Mouse (Mus musculus) adrenal gland, adult 2 months (tissue): ENCODE measurements around the gene Rnf220. TPM values are rescaled to one million over a fixed set of nuclear protein-coding genes. Genes with fewer than 3 reads are reported as not detected.
A peak's percentile ranks its signal among the peaks of the same experiment; 100 is the strongest.

Source experiments
- DNase-seq: peaks from one replicate; pipeline ENCODE4 v3.0.0; 2021
- polyA plus RNA-seq: library from polyadenylated mRNA; depleted of rRNA; stranded (reverse); fragments of >200 nt; gene quantifications from 2 replicates; pipeline ENCODE4 v1.2.3, GENCODE M21; 2012
- total RNA-seq, 2 experiments: library from RNA; stranded (reverse); gene quantifications; 2 replicates each; pipeline ENCODE4 v1.2.3; 2021

The Rnf220 gene
- total and polyA plus RNA-seq, 3 experiments: 79.4 to 119 (median 97.0) TPM

GRCm38 (mm10) chr4:117342751-117343150 is 154.1 kb downstream of the Rnf220 start:
- no peak for DNase-seq

- no peak for DNase-seq
Measured at GRCm38 (mm10) chr4:117341282-117341681, 155.6 kb downstream of the Rnf220 start.

GRCm38 (mm10) chr4:117339796-117340195 is 157.1 kb downstream of the Rnf220 start:
- no peak for DNase-seq

GRCm38 (mm10) chr4:117330836-117331475 is 165.9 kb downstream of the Rnf220 start:
- DNase-seq: peak; percentile 88

- no peak for DNase-seq
Measured at GRCm38 (mm10) chr4:117330132-117330531, 166.7 kb downstream of the Rnf220 start.

GRCm38 (mm10) chr4:117326915-117327314 is 169.9 kb downstream of the Rnf220 start:
- DNase-seq: no peak

GRCm38 (mm10) chr4:117325076-117325475 is 171.8 kb downstream of the Rnf220 start:
- DNase-seq: no peak

GRCm38 (mm10) chr4:117323515-117324344 is 173.1 kb downstream of the Rnf220 start:
- DNase-seq: peak; percentile 61

GRCm38 (mm10) chr4:117321011-117321410 is 175.8 kb downstream of the Rnf220 start:
- no peak for DNase-seq

- DNase-seq: no peak
Measured at GRCm38 (mm10) chr4:117318508-117318907, 178.3 kb downstream of the Rnf220 start.

GRCm38 (mm10) chr4:117317701-117318190 is 179.1 kb downstream of the Rnf220 start:
- no peak for DNase-seq

- DNase-seq: no peak
Measured at GRCm38 (mm10) chr4:117316800-117317199, 180.1 kb downstream of the Rnf220 start.

GRCm38 (mm10) chr4:117314849-117315500 is 181.9 kb downstream of the Rnf220 start:
- no peak for DNase-seq

GRCm38 (mm10) chr4:117313085-117313424 is 183.8 kb downstream of the Rnf220 start:
- no peak for DNase-seq

- DNase-seq: no peak
Measured at GRCm38 (mm10) chr4:117312416-117313084, 184.3 kb downstream of the Rnf220 start.

- DNase-seq: no peak
Measured at GRCm38 (mm10) chr4:117311891-117312290, 185.0 kb downstream of the Rnf220 start.

- DNase-seq: no peak
Measured at GRCm38 (mm10) chr4:117309427-117309826, 187.4 kb downstream of the Rnf220 start.

- DNase-seq: no peak
Measured at GRCm38 (mm10) chr4:117307270-117307669, 189.6 kb downstream of the Rnf220 start.

GRCm38 (mm10) chr4:117305461-117305860 is 191.4 kb downstream of the Rnf220 start:
- no peak for DNase-seq

GRCm38 (mm10) chr4:117304239-117305025 is 192.4 kb downstream of the Rnf220 start:
- DNase-seq: no peak

- DNase-seq: no peak
Measured at GRCm38 (mm10) chr4:117303581-117304238, 193.1 kb downstream of the Rnf220 start.
